Mouse (Mus musculus) stomach, embryonic 16.5 days (tissue): ENCODE data around the gene Cbx8. TPM values are rescaled to one million over a fixed set of nuclear protein-coding genes. Genes with fewer than 3 reads are reported as not detected.

ENCODE experiments used
- ATAC-seq: fragments of 200-750 bp; cut with Nextera tagmentation; 2 replicates; pipeline ENCODE4 v1.8.0; 2017; ENCODE audit warnings: moderate number of reproducible peaks, moderate TSS enrichment; ENCODE audit not compliant: insufficient read depth, low FRiP score
- H3K27ac ChIP-seq: fragments of 300-500 bp; sonication (generic); 2 replicates; pipeline ENCODE4 v1.5.1; 2014; ENCODE audit warnings: low read length
- H3K27me3 ChIP-seq: fragments of 300-500 bp; sonication (generic); 2 replicates; pipeline ENCODE4 v1.6.1; 2014; ENCODE audit warnings: low read length, control low read depth, mixed read lengths; ENCODE audit not compliant: control insufficient read depth, insufficient read depth
- H3K36me3 ChIP-seq: fragments of 300-500 bp; sonication (generic); 2 replicates; pipeline ENCODE4 v1.6.1; 2014; ENCODE audit warnings: low read length; ENCODE audit not compliant: control insufficient read depth, insufficient read depth
- H3K4me1 ChIP-seq: fragments of 300-500 bp; sonication (generic); 2 replicates; pipeline ENCODE4 v1.6.1; 2014; ENCODE audit warnings: low read length, control low read depth, mixed read lengths; ENCODE audit not compliant: control insufficient read depth, insufficient read depth
- H3K4me2 ChIP-seq: fragments of 300-500 bp; sonication (generic); 2 replicates; pipeline ENCODE4 v1.6.1; 2014; ENCODE audit warnings: low read depth, low read length, mixed read lengths
- H3K4me3 ChIP-seq: fragments of 300-500 bp; sonication (generic); replicated peaks from 2 replicates; pipeline ENCODE4 v1.5.1; 2014; ENCODE audit warnings: mild to moderate bottlenecking, low read length
- H3K9ac ChIP-seq: fragments of 300-500 bp; sonication (generic); 2 replicates; pipeline ENCODE4 v1.6.1; 2014; ENCODE audit warnings: low read length
- H3K9me3 ChIP-seq: fragments of 300-500 bp; sonication (generic); replicated peaks from 2 replicates; pipeline ENCODE4 v1.6.1; 2016; ENCODE audit warnings: low read length, control low read depth; ENCODE audit not compliant: control insufficient read depth
- WGBS: fragments of 180-500 bp; shearing (Covaris S2); extraction: QIAGEN DNeasy Blood & Tissue Kit; methylation state at CpG from one replicate; pipeline ENCODE4 v1.1.7; 2014; 5-methylcytosine and 5-hydroxymethylcytosine counted together
- polyA plus RNA-seq: library from polyadenylated mRNA; unstranded; fragments of >200 nt; fragmentation: Nextera tagmentation; extraction: Ambion mirVana; gene quantifications from 2 replicates; pipeline ENCODE4 v1.2.1, GENCODE M21; 2015

The Cbx8 gene
- polyA plus RNA-seq, 1 experiment from 2014 or later = 6.4 TPM

DNA sequence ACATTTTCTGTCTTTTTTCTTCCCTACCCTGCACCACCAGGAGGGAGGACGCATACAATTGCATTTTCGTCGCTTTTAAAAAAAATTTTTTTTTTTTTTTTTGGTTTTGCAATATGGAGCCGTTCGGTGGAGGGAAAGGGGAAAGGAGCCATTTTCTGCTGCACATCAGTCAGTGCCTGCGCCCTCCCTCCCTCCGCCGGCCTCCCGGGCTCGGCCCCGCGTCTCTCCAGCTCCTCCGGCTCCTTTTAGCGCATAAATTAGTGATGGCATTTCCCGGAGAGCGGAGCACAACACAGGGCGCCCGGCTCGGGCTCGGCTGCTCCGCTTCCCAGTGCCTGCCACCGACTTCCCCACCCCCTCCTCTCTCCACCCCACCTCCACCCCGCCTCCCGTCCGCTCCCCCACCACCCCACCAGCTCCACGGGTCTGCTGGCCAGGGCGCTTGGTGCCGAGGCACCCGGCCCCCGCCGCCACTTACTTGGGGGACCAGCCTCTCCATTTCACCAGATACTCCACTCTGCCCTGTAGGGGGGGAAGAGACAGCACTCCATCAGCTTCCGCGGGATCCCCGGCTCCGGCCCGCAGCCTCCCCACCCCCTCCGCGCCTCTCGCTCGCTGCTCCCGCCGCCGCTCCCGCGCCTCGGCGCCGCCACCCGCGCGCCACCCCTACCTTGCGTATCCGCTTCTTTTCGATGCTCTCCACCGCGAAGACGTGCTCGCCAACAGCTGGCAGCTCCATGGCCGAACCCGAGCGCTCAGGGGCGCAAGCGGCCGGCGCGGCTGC is 44.7 kb upstream of the Cbx8 start:
- H3K4me2 ChIP-seq = peak overlapping the region; percentile 95
- peaks cover 8% of the 10 kb centered on the region for H3K36me3 ChIP-seq
- H3K27ac ChIP-seq = peak overlapping the region; percentile 98
- peaks cover 67% of the 10 kb centered on the region for H3K4me1 ChIP-seq
- WGBS = under 1% methylated on average over 65 of the region's 66 CpGs
- H3K27me3 ChIP-seq = peaks cover 30% of the 10 kb centered on the region
- H3K4me3 ChIP-seq = peak overlapping the region; percentile 71
- peak overlapping the region; percentile 81 for H3K9ac ChIP-seq
- peak; percentile 63 for ATAC-seq
- H3K9me3 ChIP-seq = no peaks in the 10 kb centered on the region

DNA sequence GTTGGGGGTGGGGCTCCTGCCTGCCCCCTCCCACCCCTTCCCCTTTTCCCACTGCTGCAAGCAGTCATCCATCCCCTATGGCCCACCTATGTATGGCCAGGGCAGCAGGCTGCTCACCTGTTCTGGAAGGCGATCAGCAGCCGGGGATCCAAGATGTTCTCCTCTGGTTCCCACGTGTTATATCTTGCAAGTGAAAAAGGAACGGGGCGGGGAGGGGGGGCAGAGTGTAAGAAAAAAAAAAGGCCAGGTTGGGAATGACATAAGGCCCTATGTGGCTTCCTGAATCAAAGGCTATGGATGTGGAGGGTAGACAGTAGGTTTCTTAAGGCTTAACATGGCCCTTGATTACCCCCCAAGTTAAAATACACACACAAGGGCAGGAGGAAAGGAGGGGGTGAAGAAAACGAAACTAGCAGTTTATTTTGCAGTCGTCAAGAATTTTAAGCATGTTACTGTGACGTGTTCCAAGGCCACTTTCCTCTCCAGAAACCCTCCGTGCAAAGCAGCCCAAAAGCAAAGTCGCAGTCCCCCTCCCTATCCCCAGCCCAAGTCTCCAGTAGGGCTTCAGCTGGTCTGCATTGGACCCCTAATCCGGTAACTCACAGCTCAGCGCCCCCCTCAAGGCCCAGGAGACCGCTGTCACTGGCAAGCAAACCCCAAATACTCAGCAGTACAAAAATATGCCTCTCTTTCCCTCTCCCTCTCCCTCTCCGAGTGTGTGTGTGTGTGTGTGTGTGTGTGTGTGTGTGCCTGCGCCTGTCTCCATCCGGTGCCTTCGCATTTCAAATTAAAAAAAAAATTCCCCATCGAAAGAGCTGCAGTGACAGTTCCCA is 43.9 kb upstream of the Cbx8 start:
- peak overlapping the region; percentile 81 for H3K9ac ChIP-seq
- WGBS = 4% methylated on average over 18 of the region's 18 CpGs
- H3K27me3 ChIP-seq = peaks cover 30% of the 10 kb centered on the region
- H3K36me3 ChIP-seq = peaks cover 8% of the 10 kb centered on the region
- H3K27ac ChIP-seq = peak overlapping the region; percentile 98
- H3K4me3 ChIP-seq = peak overlapping the region; percentile 71
- ATAC-seq = no peak
- no peaks in the 10 kb centered on the region for H3K9me3 ChIP-seq
- H3K4me2 ChIP-seq = peak overlapping the region; percentile 95
- H3K4me1 ChIP-seq = peaks cover 64% of the 10 kb centered on the region

DNA sequence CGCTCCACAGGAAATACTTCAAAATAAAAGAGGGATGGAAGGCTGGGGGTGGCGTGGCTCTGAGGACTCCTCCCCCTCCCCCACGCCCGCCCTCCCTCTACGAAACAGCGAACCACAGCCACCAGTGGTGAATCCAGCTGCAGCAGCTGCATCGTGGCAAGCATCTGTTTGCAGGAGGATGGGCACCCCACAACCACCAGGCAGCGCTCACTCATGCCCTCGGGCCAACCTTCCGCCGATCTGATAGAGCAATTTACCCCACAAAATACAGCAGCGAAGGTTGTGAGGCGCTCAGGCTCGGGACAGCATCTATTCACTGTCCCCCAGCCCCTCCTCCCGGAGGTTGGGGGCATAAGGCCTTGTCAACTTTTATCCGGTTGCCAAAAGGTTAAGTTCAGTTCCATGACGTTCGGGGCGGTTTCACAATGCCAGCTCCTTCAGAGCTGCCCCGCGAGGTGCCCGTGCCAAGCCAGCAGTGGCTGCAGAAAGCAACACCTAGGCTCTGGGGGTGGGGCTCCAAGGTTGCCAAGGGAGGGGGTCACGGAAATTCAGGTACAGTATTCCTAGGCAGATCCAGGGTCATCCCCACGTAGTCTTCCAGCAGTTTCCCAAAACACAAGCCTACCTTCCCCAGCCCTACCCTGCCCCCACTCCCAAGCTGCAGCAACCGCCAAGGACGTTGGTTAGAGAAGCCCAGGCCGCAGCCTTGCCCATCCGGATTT is 43.1 kb upstream of the Cbx8 start:
- Histone ChIP-seq H3K27me3 (peaks cover 22% of the 10 kb centered on the region), H3K4me1 (peaks cover 65% of the 10 kb centered on the region), H3K9me3 (no peaks in the 10 kb centered on the region), H3K4me3 (peak overlapping the region; percentile 71), H3K9ac (peak overlapping the region; percentile 81), H3K36me3 (peaks cover 8% of the 10 kb centered on the region), H3K4me2 (peak overlapping the region; percentile 95), H3K27ac (peak overlapping the region; percentile 98; the same call in 1 of the 2 replicates)
- WGBS = 11% methylated on average over 28 of the region's 28 CpGs
- no peak for ATAC-seq

DNA sequence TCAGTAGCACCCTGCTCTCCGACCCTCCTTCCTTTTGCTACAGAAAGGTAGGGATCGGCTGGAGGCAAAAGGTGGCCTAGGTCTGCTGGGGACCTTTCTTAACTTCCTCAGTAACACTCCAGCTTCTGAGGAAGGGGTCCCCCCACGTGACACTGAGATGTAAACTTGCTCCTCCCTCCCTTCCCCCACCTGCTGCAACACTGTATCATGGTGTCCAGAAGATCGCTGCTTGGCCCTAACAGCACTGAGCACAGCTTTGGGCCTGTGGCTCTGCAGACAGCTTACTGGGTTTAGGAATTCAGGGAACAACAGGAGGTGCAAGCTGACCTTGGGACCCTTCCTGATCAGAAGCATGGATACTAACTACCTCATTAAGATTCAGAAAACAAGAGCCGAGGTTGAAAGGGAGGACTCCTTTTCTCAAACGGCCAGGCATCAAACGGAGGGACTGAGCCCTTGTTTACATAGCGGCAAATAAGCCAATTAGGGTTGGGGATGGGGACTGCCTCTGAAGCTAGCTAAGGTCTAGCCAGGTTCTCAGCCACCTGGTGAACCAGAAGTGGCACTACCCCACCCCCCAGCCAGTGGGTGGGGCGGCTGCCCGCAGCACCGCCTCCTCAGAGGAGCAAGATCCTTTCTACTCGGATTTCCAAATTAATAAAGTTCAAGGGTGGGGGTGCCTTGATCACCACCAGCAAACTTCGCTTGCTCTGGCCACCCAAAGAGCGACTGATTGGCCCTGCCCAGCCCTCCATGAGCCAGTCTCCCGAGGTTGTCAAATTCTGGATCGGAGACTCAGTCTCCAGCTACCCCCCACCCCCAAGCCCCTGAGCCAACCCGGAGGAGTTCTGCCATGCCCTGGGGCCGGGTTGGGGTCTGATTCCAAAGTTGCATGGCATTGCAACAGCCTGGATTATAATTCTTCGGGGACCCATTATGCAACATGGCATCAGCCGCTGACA is 42.1 kb upstream of the Cbx8 start:
- Histone ChIP-seq H3K4me2 (peak overlapping the region; percentile 95), H3K9me3 (no peaks in the 10 kb centered on the region), H3K27me3 (peaks cover 12% of the 10 kb centered on the region), H3K9ac (peak overlapping the region; percentile 81; the same call in 1 of the 2 replicates), H3K36me3 (peaks cover 8% of the 10 kb centered on the region), H3K4me3 (peak overlapping the region; percentile 71; the same call in 1 of the 2 replicates), H3K4me1 (peaks cover 63% of the 10 kb centered on the region), H3K27ac (no peak overlapping the region)
- no peak for ATAC-seq
- WGBS = 37% methylated on average over 20 of the region's 20 CpGs

DNA sequence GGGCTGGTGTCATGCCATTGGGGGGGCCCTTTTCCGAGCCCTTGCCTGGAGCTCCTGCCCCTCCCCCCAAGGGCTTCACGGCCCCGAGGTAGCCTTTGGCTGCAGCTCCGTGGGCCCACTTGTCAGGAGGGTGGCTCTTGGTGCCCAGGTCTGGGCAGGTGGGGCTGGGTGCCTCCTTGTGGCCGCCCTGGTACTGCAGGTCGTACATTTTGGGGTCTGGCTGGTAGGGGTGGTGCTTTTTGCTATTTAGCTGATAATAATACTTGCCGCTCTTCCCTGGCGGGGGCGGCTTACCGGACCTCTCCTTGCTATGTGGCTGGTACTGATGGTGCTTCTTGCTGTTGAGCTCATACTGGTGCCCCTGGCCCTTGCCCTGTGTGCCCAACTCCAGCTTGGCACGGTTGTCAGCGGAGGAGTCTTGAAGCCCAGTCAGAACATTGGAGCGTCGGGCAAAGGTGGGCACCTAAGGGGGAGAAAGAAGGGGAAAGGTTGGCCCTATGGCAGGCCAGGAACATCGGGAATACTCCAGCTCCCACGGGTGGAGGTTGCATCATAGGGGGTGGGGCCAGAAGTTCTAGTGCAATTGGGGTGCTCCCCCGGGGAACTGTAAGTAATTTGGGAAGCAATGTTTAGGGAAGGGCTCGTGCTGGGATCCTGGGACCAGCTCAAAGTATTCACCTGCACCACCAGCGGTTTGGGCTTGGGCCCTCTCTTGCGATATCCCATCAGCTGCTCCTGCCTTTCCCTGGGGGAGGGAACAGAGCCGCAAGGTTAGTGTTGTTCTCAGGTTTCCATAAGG is 41.3 kb upstream of the Cbx8 start:
- WGBS = 50% methylated on average over 21 of the region's 21 CpGs
- Histone ChIP-seq H3K36me3 (peaks cover 8% of the 10 kb centered on the region), H3K9me3 (no peaks in the 10 kb centered on the region), H3K27ac (no peak overlapping the region), H3K4me2 (no peak overlapping the region), H3K4me3 (no peak overlapping the region), H3K4me1 (peaks cover 54% of the 10 kb centered on the region), H3K27me3 (peaks cover 4% of the 10 kb centered on the region; the same call in 1 of the 2 replicates), H3K9ac (no peak overlapping the region)
- no peak for ATAC-seq

DNA sequence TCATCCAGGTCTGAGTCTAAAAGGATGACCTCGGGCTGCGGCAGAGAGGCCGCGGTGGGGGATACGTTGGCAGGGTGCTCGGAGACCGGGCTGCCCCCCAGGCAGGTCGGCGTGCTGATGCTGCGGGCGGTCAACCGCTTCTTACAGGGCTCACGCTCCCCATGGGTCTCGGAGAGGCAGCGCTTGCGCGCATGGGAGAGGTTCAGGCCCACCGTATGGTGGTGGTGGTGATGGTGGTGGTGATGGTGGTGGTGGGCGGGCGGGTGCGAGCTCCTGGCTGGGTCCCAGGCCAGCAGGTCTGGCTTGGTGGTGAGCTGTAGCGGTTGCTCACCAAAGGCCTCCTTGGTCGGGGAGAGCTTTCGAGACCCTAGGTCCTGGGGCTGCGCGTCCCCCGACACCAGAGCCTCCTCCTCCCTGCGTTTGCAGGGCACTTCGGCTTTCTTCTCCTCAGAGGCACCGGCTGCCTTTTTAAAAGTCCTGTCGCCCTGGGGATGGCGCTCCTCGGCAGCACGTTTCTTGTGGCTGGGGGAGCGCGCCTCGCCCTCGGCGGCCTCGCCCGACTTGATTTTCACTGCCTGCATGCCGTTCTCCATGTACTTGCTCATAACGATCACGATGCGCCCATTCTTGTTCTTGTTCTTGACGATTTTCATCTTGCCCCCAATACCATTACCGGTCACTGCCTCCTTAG is 40.5 kb upstream of the Cbx8 start:
- Histone ChIP-seq H3K9me3 (no peaks in the 10 kb centered on the region), H3K9ac (no peak overlapping the region), H3K27me3 (no peaks in the 10 kb centered on the region), H3K27ac (no peak overlapping the region), H3K4me2 (no peak overlapping the region), H3K4me1 (peaks cover 50% of the 10 kb centered on the region), H3K36me3 (peaks cover 8% of the 10 kb centered on the region), H3K4me3 (no peak overlapping the region)
- no peak for ATAC-seq
- 65% methylated on average over 47 of the region's 47 CpGs for WGBS

DNA sequence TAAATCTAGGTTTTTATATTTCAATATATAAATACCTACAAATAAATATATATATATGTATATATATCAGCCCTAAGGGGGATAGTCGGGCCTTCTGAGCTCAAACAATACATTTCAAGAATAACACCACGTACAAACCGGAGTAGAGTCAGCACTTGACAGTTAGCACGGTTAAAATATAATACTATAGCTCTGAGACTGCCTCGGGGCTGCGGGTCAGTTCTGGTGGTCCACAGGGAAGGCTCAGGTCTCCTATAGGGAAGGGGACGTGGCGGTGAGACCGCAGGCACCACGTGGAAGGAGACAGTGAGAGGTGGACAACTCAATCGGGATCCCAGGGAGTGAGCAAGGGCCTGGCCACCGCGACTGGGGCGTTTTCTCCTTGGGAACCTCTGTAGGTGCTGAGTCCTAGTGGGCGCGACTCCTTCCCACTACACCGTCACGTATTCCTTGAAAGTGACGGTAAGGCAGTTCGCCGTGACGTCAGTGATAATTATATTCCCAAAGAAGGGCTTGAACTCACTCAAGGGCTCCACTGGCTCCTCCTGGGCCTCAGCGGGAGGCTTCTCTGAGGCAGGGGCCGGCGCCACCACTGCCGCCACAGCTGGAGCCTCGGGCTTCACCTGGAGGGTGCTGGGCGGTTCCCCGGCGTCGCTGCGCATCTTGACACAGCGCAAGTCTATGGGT is 39.8 kb upstream of the Cbx8 start:
- H3K4me2 ChIP-seq = no peak overlapping the region
- peaks cover 50% of the 10 kb centered on the region for H3K4me1 ChIP-seq
- H3K36me3 ChIP-seq = peaks cover 8% of the 10 kb centered on the region
- no peak overlapping the region for H3K27ac ChIP-seq
- 68% methylated on average over 33 of the region's 33 CpGs for WGBS
- H3K27me3 ChIP-seq = no peaks in the 10 kb centered on the region
- no peak overlapping the region for H3K9ac ChIP-seq
- no peak for ATAC-seq
- no peaks in the 10 kb centered on the region for H3K9me3 ChIP-seq
- no peak overlapping the region for H3K4me3 ChIP-seq
